Mouse (Mus musculus) kidney, adult 10 weeks (tissue): ENCODE data around the gene Rhpn2. TPM values are rescaled to one million over a fixed set of nuclear protein-coding genes. Genes with fewer than 3 reads are reported as not detected.

Experiments
- polyA plus RNA-seq: library from polyadenylated mRNA; stranded (reverse); fragments of 350-450 nt; fragmentation: Illumina TruSeq; extraction: RNeasy Lipid Tissue Mini Kit (QIAGEN cat#74804); gene quantifications from one replicate; pipeline ENCODE4 v1.2.3, GENCODE M21; 2014; ENCODE audit warnings: low read depth, low replicate concordance

Gene Rhpn2
- 15.9 TPM for polyA plus RNA-seq

GRCm38 (mm10) chr7:35333692-35334526 lies at the start of gene Rhpn2:
TSS of gene Rhpn2 (plus strand) at chr7:35334170.

GRCm38 (mm10) chr7:35317729-35318609 lies 16.0 kb upstream of the Rhpn2 start, which contains the start of gene Gpatch1:
TSS of gene Gpatch1 (minus strand) at chr7:35318440.

DNA sequence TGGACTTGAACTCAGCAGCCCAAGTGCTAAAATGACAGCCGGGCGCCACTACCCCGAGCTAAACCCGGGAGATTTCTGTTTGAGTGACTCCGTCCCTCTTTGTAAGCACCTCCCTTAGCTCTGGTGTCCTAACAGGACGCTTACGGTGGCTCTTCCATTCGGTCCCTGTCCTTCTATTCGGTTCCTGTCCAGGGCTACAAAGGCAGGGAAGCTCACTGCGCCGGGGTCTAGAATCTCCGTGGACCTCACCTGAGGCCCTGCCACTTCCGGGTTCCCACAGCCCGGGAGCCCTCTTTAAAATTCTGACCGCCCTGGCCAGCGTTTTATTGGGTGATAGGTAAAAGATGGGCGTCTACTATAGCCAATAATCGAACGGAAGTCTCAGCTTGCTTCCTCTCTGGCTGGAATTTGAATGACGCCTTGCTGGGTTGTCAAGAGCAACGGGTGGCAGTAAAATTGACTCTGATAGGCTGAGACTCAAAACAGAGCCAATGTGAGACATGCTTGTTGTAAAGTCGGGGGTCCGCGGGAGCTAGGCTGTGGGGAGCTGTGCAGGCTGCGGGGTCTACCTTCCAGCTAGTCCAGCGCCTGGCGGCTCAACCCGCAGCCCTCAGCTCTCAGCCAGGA lies 62.7 kb downstream of the Rhpn2 start, which contains the start of the genes Faap24 and Cep89:
TSS of gene Faap24 (minus strand) at position 295 of the 627 bp plus-strand sequence.
TSS of gene Cep89 (plus strand) at position 494 of the 627 bp plus-strand sequence.

Other genes with a start within 250 kb of the Rhpn2 start
- 10.0 TPM for gene Cebpa, start 214.9 kb upstream of the Rhpn2 start, polyA plus RNA-seq
- gene Slc7a10, start 147.8 kb upstream of the Rhpn2 start, polyA plus RNA-seq = not detected
- 0.36 TPM for gene Lrp3, start 118.7 kb upstream of the Rhpn2 start, polyA plus RNA-seq
- gene Gpatch1, start 15.7 kb upstream of the Rhpn2 start, polyA plus RNA-seq = 5.5 TPM
- 4.4 TPM for gene Faap24, start 62.7 kb downstream of the Rhpn2 start, polyA plus RNA-seq
- 32.3 TPM for gene Cep89, start 62.9 kb downstream of the Rhpn2 start, polyA plus RNA-seq
- 62.5 TPM for gene Slc7a9, start 114.6 kb downstream of the Rhpn2 start, polyA plus RNA-seq
- 0.73 TPM for gene Tdrd12, start 203.6 kb downstream of the Rhpn2 start, polyA plus RNA-seq
- 1,575 TPM for gene Nudt19, start 222.1 kb downstream of the Rhpn2 start, polyA plus RNA-seq